Mouse (Mus musculus) layer of hippocampus, adult 8-10 months (tissue): ENCODE results near the gene Rnd3. TPM values are rescaled to one million over a fixed set of nuclear protein-coding genes. Genes with fewer than 3 reads are reported as not detected.
A peak's percentile ranks its signal among the peaks of the same experiment; 100 is the strongest.

Experiments
- DNase-seq, 2 experiments: peaks; one replicate each; pipeline ENCODE4 v3.0.0; 2022; ENCODE audit warnings: low spot score in 2 of 2
- total RNA-seq, 4 experiments: library from RNA; stranded (reverse); gene quantifications; 2 replicates each; pipeline ENCODE4 v1.2.4; 2022

The Rnd3 gene
- 10 to 100 TPM; 13.3 to 14.8 (median 13.9) TPM for total RNA-seq

DNA sequence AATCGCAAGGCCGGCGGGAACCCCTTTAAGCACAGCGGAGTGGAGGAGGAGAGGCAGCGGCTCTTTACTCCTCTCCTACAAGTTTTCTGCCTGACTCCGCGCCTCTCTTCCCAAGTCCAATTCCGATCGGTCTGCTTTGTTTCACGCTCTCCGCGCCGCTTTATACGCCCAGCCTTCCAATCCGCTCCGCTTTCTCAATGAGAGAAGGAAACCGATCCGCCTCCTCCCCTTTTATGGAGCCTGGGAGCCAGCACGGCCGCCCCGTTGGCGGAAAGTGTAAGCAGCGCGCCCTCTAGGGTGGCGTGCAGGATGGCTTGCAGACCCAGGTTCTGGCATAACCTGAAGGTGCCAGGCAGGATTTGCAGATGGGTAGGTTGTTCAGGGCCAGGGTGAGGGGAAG, at the start of gene Rnd3:
Gene Rnd3 (minus strand): TSS at position 137 of the 400 bp plus-strand sequence.
- DNase-seq: peak; percentile 91 to 92

DNA sequence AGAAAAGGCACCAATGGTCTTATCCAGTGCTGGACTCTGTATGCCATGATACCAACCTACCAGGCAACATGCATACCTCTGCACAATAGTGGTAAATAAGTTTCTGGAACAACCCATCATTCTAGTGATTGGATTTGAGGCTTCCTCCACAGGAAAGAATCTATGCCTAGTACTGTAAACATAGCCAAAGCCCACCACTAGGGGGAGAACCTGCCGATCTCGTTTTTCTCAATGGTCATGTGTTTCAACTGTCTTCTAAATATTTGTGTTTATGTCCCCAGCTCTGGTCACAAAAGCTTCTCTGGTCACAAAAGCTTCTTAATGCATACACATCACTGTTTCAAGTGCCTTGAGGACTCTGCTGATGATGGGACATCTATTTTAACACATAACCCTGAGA, 43.4 kb upstream of the Rnd3 start:
- DNase-seq: no peak

DNA sequence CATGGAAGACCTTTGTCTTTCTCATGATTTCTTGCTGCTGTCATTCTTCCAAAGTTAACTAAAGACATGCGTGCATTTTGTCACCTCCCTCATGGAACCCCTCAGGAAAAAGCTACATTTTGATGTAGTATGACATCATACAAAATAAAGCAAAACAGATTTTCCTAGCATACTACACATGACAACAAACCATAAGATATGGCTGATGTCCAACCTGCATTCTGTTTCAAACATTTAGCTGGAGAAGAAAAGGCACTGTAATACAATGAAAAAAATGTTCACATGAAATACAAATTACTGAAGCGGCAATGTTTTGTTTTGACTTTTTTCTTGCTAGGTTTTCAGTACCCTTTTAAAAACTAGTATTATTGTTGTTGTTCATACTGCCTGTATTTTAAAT, 36.9 kb upstream of the Rnd3 start:
- DNase-seq: no peak

DNA sequence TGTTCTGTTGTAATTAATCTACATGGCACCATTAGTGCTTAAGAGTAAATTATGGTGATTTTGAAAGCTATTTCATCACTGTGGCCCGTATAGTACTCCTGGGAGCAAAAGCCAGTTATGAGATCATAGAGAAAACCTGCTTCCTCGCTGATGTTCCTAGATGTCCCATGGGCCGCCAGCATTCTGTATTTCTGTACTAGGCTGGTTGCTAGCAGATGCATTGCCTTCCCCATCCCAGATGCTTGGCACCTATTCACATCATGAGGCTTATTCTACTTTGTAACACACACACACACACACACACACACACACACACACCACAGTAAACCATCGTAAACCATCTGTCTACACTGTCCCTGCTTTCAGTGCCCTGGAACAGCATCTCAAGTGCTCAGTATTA, 34.1 kb upstream of the Rnd3 start:
- no peak for DNase-seq

DNA sequence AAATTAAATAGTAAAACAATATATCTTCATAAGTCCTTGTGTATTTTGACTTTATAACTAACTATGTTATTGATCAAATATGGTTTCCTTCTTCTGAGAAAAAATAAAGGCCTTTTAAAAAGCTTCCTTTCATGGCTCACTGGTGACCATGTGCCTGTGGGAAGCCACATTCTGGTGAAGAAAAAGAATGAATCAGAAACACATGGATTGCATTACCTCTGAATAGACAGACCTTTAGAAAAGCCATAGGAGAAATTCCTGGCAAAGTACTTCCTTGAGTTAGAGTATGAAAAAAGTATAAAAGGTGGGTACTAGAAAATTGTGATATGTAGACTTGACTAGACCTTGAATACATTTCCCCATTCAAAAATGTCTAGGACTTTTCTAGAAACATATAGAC, 32.5 kb upstream of the Rnd3 start:
- DNase-seq: no peak

DNA sequence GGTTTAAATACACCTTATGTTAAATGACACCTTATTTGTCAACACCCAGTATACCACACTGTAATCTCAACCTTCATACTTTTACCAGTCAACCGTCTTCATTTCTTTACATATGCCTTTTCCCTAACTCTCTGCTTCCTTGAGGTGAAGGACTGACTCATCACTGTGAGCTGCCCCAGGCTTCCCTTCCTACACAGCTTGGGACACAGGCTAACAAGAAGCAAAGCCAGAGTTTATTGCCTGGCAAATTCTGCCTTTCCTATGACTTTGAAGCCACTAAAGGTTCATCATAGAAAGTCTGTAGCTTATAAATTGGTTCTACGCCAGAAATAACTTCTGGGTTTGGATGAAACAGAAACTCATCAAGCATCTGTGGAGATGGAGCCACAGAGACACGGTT, 30.2 kb upstream of the Rnd3 start:
- DNase-seq: no peak

DNA sequence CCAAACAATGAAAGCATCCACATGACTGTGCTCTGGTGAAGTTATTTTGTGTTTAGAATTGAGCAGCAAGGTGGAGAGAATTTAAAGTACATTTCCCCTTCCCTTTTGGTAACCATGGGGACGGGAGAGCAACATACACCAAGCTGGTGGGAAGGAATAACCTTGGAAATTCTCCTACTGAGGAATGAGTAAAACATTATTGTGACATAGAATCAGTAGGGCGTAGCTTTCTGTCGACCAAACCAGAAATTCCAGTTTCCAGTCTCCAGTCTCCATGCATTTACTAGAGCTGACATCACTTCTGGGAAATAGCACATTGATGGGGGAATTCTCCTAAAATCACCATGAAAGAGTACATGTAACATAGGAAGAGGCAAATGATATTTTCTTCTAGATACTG, 28.7 kb upstream of the Rnd3 start:
- no peak for DNase-seq

DNA sequence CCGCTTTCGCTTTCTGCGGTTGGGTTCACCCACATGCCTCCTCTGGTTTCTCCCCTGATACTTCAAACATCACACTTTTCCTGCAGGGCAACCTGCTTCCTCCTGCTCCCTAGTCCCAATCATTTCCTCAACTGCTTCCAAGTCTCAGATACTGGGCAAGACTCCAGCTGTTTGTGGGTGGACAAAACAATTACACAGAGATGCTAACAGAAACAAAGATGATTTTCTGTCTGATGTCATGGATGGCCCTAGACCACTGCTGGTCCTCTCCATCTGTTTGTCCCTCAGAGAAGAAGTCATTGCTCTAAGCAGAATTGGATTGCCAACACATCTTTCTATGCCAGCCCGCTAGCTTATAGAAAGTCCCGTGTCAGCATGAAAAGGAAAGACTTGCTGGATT, 26.4 kb upstream of the Rnd3 start:
- DNase-seq: no peak

DNA sequence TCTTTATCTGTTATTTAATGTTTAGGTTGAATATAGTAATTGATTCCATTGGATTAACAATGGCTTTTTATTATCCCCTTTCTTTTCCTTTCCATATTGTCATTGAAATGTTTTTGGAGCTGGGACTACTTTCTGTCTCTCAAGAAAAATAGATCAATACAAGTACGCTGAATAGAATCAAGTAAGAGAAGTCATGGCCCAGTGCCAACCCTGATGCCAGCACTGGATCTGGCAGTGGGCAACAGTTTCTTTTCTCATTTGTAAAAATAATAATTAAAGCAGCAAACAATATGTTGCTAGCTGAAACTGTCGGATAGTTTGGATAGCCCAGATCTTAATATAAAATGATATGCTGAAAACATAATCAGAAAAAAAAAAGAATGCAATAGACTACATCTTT, 12.2 kb upstream of the Rnd3 start:
- DNase-seq: no peak

DNA sequence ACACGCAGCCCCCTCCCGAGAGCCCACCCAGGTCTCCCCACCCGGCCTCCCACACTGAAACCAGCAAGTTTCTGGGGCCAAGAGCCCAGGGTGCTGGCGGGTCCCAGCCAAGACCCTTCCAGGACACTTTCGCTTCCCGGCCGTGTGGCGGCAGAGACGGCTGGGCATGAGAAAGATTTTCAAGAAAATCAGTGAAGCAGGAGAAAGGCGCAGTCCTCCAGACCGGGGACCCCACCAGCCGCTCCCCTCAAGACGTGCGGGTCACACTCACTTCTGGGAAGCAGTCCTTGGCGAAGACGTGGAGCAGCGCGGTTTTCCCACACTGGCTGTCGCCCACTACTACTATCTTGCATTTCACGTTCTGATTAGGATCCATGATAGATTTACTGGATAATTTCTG, 457 bp downstream of the Rnd3 start:
- DNase-seq: peak; percentile 9 to 19

DNA sequence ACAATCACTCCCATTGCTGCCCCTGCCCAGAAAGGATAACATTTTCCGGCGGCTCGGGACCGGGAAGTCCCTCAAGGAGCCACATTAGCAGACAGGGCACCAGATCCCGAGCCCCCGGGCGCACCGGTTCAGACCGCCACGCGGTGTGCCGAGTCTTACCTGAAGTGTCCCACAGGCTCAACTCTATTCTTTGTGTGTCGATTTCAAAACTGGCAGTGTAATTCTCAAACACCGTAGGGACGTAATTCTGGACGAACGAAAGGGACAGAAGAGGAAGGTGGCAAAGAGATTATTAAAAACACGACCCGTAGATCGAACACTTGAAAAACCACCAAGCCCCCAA, 875 bp downstream of the Rnd3 start:
- DNase-seq: no peak

DNA sequence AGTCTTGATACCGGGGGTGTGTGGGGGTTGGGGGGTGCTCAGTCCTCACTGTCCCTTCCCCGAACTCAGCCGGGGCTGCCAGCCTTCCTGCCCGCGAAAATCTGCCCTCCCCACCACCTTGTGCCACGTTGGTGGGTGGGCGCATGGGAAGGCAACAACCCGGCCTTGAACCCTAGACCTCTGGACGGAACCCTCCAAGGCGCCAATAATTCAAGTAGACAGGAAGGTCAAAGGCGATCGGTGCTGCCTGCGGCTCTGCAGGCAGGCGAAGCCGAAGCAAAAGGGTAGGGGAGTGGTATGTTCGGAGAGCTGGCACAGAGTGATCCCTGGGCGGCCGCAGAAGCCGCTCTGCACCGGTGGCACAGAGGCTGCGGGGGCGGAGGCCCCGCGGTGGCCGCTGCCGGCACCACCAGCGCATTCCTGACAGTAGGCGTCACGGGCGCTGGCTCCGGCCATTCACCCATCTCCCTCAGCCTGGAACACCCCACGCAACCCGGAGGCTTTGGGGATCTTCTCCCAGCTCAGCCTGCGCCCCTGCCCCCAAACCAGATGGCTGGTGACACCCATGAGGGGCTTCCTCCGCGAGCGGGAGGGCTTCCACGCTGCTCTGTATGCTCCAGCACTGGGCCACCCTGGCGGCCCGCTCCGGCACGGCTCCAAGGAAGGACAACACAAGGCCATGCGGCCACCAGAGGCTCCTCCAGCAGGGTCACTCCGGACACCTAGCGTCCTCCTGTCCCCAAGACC, 1.4 kb downstream of the Rnd3 start:
- peak; percentile 35 to 49 for DNase-seq

DNA sequence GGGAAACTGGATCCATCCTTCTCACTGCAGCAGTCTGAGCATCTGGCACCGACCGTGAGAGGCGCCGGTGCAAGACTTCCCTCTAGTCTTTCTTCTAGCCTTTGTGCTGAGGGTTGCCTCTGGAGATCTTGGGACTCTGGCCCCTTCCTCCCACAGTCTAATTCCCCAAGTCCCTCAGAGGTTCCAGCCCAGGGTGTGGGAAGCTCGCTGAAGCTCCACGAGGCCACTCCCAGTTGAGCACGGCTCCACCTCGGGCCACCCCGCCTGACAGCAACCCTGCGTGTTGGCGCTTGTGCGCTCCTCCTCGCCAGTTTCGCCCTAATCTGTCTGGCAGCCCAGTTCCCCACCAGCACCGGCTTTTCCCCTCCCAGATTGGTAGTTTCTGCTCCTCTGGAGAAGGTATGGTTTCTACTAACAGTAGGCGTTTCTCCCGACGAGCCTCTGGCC, 2.0 kb downstream of the Rnd3 start:
- DNase-seq: peak; percentile 72 to 73

DNA sequence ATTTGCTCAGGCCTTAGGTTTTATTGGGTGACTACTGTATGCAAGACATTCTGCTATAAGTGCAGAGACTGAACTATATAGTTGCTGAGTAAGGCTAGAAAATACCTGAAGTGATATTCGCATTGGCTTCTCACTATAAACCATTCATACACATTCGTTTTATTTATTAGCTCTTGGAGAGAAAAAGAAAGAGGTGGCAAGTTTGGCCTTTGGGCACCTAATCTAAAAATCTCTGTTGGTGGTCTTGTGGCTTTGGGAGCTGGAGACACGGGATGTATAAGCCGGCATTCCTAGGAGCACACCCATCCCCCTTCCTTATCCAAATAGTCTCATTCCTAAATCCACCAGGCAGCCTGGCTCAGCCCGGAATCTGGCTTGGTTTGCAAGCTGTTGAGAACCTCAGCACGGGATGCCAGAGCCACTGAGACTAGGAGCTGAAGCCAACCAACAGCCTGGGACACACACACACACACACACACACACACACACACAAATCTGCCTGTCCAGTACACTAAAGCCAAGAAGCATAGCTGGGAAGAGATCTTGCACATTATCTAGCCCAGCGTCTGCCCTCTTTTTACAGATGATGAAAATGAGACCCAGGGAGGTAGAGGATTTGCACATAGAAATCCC, 3.0 kb downstream of the Rnd3 start:
- DNase-seq: peak; percentile 41 to 60

DNA sequence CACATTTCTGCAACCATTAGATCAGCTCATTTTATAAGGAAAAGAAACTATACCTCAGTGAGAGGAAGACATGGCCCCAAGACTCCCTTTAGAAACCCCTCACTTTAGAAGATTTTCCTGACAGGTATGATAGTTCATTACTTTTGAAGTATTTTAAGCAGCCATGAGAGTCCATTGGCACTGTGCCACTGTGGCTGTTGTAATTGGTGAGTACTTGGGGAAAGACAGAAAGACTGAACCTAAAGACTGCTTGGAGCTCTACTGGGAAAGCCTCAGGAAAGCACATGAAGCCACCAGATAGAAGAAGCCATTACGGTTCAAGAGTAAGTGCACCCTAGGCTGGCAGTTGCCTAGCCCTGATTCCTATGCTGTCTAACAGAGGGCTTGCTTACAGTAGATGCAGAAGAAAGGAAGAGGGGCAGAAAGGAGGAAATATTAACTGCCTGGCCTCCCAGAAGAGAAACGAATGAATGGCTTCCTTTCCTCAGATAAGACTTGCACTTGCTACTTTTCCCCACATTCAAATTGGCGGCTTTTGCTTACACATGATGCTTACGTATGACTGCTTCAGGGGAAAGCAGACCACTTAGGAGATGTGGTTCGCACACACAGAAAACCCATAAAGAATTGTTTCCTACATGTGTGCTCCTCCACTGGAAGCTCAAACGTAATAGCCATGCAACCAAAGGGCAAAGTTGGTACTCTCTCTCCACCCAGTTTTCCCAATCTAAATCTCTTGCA, 4.4 kb downstream of the Rnd3 start:
- DNase-seq: no peak

DNA sequence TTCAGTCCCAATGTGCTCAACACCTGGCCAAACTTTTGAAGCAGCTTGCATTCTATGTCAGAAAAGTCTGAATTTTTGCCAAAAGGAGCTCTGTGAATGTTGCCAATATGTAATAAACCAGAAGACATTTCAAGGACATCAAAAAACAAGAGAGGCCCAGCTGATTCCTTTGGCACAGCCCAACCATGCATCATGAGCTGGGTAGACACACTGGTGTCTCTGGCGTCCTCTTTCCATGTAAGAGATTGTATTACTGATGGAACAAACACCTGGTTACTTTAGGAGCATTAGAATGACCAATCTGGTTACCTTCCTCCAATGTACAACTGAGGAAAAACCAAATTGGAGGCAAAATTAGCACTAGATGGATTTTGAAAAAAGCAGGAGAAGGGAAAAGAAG, 6.5 kb downstream of the Rnd3 start:
- no peak for DNase-seq

DNA sequence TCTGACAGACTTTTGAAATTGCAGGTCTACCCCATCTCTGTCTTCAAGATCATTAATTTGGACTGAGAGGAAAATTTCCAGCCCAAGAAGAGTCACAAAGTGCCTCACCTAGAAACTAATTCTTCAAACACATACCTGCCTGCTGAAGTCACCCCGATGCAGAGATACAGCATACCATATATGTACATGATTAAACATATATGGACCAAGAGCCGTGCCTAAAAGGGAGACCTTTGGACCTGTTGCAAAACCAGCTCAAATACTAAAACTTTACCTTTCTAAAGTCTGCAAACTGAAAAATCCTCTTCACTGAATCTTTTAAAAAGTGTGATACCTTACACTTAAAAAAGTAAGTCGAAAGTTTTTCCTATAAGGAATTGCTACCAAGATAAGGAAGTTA, 7.6 kb downstream of the Rnd3 start:
- DNase-seq: no peak

DNA sequence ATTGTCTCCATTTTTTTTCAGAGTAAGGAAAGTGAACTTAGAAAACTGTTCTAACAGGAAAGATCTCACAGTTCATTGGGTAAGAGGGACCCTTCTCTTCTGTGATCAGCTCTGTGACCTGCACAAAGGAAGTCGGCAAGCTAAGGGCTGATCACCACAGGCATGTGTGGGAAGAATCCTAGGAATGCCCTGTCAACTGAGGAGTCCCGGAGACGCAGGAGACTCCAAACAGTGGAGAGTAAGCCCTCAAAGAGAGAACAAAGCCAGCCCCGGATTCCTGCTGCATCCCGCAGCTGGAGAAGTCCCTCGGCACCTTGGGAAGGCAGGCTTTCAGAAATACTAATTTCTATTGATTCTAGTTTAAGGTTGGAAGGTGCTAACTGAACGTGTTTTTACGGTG, 8.4 kb downstream of the Rnd3 start:
- DNase-seq: no peak

DNA sequence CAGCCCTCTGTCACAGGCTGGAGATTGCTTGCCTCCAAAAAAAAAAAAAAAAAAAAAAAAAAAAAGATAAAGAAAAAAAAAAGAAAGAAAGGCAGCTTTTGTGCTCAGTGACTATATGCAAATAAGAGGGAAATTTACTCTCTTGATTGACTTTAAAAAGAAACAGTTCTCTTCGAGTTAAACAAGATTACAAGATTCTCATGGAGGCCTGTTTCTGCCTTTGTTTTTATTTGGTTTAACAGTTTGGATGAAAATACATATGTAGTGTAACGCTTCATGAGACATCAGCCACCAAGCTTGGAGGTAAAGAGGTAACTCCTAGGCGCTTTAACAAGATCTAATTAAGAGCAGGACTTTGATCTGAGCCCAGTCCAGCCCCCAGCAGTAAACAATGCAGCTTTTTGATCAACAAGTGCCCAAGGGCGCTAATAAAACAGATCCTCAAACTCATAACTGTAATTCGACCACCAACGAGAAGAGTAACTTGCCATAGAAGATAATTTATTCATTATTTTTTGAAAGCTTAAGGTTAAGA, 8.9 kb downstream of the Rnd3 start:
- no peak for DNase-seq

DNA sequence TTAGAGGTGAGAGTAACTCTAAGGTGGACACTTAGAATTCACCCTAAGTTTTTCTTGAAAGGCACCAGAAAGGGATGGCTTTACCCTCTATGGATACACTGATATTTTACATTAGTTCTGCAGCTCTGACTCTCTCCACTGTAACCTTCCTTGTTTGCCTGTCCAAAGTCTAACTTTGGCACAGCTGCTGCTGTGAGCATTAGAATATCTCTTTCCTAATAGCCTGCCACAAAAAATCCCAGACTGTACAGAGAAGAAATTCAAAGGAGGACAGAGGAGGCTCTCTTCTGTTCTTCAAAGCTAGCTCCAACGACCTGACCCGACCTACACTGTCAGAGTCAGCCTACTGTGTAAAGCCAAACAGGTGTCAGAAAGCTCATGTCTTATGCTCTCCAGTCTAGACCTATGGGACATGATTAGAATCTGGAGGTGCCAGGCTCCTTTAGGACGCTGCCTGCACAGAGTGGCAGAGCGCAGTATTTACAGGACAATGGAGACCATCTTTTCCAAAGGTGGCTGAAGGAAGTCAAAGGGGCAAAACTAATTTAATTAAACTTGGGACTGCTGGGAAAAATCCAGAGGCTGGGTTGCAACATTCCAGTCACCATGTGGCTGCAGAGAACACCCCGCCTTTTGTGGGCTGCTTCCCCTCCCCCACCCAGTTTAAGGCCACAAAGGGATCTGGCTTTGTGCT, 9.5 kb downstream of the Rnd3 start:
- DNase-seq: no peak

DNA sequence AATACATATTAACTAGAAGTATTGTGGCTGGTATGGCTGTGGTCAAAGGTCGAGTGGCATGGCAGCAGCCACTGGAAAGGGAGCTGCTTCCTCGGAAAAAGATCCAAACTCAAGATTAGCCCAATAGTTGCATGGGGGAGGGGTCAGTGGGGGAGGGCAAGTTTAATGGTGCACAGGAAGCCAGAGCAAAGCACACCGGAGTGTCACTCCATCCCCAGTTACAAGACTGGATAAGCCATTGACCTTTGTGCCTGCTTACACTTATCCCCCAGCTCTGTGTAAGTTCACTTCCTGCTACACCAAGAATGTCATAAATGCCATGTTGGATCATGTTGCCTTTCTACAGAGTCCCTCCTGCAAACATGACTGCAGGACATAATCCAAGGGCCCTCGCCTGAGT, 11.2 kb downstream of the Rnd3 start:
- no peak for DNase-seq

DNA sequence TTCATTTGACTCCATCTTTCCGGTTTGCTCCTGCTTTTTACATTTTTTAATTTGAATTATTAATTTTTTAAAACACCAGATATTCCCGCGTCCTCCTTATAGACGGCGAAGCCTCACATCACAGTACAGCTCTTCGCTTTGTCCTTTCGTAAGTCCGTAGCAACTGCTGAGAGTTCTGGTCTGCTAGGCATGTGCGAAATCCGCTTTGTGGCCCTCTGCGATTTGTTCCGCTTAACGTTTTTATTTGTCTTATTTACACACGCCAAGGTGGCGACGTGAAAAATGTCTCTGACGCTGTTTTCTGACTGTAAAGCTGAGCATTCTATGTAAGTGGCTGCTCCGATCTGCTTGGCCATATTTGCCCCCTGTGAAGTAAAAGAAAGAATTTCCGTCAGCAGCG, 16.7 kb downstream of the Rnd3 start:
- no peak for DNase-seq
